Mouse (Mus musculus): Measurements from ENCODE around the gene Pde10a. TPM values are rescaled to one million over a fixed set of nuclear protein-coding genes. Genes with fewer than 3 reads are reported as not detected.

Gene Pde10a
- total and polyA plus RNA-seq, 2 experiments from 2014 or later = 8.2 to 38.5 TPM

- 50% methylated on average over 8 of the region's 8 CpGs for WGBS
- no peak overlapping the region for H3K4me3 ChIP-seq (ENCODE audit: low read length)
- TF ChIP-seq CTCF (IDR thresholded peaks at IDR 0.05; ENCODE audit: low read depth) = no peak
- no peaks in the 10 kb centered on the region for H3K9me3 ChIP-seq (ENCODE audit: low read length)
- ATAC-seq (no peak), DNase-seq (ENCODE audit: low spot score) (no peak)
- no peaks in the 10 kb centered on the region for H3K4me1 ChIP-seq (ENCODE audit: insufficient read depth, low read length)
- no peak overlapping the region for H3K4me2 ChIP-seq (ENCODE audit: low read depth, low read length)
- peaks cover 4% of the 10 kb centered on the region; the same call in 1 of the 2 replicates for H3K36me3 ChIP-seq (ENCODE audit: insufficient read depth, low read length)
- no peak overlapping the region for H3K27ac ChIP-seq
- no peak overlapping the region for H3K9ac ChIP-seq (replicated peaks; ENCODE audit: low read length)
- H3K27me3 ChIP-seq (ENCODE audit: insufficient read depth, low read length) = no peaks in the 10 kb centered on the region
These were observed 404.5 kb downstream of the Pde10a start for GRCm38 (mm10) chr17:8929636-8930035.

DNA sequence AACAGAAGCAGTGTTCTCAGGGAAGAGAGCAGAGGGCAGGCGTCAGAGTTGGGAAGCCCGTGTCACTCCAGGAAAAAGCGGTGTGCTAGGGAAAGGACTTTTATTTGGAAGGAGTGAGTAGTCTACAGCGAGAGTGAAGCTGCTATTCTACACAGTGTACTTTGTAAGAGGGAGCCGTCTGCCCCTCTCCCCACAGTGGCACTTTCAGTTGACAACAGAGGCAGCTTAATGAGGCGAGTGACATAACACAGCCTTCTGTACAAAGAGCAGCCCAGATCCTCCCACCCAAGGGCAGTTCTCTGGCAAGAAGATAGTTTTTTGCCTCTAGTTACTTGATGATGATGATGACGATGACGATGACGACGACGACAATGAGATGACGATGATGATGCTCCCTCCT is 410.4 kb downstream of the Pde10a start:
- no peaks in the 10 kb centered on the region for H3K9me3 ChIP-seq (ENCODE audit: low read length)

DNA sequence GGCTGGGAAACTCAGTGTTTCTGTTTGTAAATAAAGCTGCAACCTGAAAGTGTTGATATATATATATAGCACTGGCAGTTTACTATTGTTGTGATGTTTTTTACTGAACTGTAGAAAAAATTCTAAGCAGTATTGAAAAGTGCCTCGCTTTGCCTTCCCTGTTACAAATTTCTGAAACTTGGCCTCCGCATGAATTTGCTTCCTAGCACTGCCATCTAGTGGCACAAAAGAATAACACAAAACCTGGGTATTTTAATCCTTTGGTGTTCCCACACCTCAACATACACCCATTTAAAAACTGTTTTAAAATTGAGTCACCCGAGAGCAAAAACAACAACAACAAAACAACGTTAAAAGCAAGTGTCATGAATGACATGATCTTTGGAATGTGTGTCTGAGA is 411.4 kb downstream of the Pde10a start:
- Histone ChIP-seq H3K4me3 (ENCODE audit: low read length) (no peak overlapping the region), H3K36me3 (ENCODE audit: insufficient read depth, low read length) (no peaks in the 10 kb centered on the region), H3K27ac (no peak overlapping the region), H3K4me2 (ENCODE audit: low read depth, low read length) (no peak overlapping the region), H3K4me1 (ENCODE audit: insufficient read depth, low read length) (no peaks in the 10 kb centered on the region), H3K9me3 (ENCODE audit: low read length) (no peaks in the 10 kb centered on the region), H3K9ac (replicated peaks; ENCODE audit: low read length) (no peak overlapping the region), H3K27me3 (ENCODE audit: insufficient read depth, low read length) (no peaks in the 10 kb centered on the region)
- peak; percentile 79 for TF ChIP-seq CTCF (IDR thresholded peaks at IDR 0.05; ENCODE audit: low read depth)
- peak; percentile 86 for DNase-seq (ENCODE audit: low spot score)
- no peak for ATAC-seq
- WGBS = 4% methylated on average over 4 of the region's 4 CpGs

More for the DNA sequence above, 410.4 kb downstream of the Pde10a start:
- ATAC-seq (peak; percentile 74), DNase-seq (ENCODE audit: low spot score) (peak; percentile 53)
- Histone ChIP-seq H3K9ac (replicated peaks; ENCODE audit: low read length) (no peak overlapping the region), H3K4me2 (ENCODE audit: low read depth, low read length) (0 out of 2 replicates have a peak overlapping the region, but pooled peaks have one; percentile 5), H3K27ac (no peak overlapping the region), H3K27me3 (ENCODE audit: insufficient read depth, low read length) (no peaks in the 10 kb centered on the region), H3K4me3 (ENCODE audit: low read length) (no peak overlapping the region), H3K36me3 (ENCODE audit: insufficient read depth, low read length) (0 out of 2 replicates have a peak, but pooled peaks cover 1% of the 10 kb centered on the region), H3K4me1 (ENCODE audit: insufficient read depth, low read length) (no peaks in the 10 kb centered on the region)
- WGBS = 32% methylated on average over 12 of the region's 12 CpGs
- no peak for TF ChIP-seq CTCF (IDR thresholded peaks at IDR 0.05; ENCODE audit: low read depth)

GRCm38 (mm10) chr17:8951588-8951987 is 426.4 kb downstream of the Pde10a start:
- no peak overlapping the region for H3K27ac ChIP-seq
- DNase-seq (ENCODE audit: low spot score) (no peak), ATAC-seq (no peak)
- no peak overlapping the region for H3K4me3 ChIP-seq (ENCODE audit: low read length)
- TF ChIP-seq CTCF (IDR thresholded peaks at IDR 0.05; ENCODE audit: low read depth) = no peak
- H3K4me2 ChIP-seq (ENCODE audit: low read depth, low read length) = no peak overlapping the region
- no peaks in the 10 kb centered on the region for H3K4me1 ChIP-seq (ENCODE audit: insufficient read depth, low read length)
- no peak overlapping the region for H3K9ac ChIP-seq (replicated peaks; ENCODE audit: low read length)
- no peaks in the 10 kb centered on the region for H3K9me3 ChIP-seq (ENCODE audit: low read length)
- H3K36me3 ChIP-seq (ENCODE audit: insufficient read depth, low read length) = peaks cover 27% of the 10 kb centered on the region
- no peaks in the 10 kb centered on the region for H3K27me3 ChIP-seq (ENCODE audit: insufficient read depth, low read length)
- 68% methylated on average over 5 of the region's 5 CpGs for WGBS

DNA sequence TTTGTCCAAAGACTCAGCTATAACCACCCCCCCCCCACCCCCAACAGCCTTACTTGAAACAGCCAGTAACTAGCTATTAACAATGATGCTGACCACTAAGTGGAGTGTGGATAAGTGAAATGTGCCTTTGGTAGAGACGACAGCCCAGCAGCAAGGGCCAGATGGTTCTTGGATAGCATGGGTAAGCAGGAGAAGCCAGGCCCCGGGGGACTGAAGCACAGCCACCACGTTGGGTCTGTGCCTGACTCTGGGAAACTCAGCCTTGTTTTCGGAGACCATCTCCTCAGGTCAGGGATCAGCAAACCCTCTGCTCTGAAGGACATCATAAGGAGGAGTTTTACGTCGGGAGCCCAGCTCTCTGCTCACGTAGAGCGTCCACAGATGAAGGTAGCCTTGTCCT is 427.8 kb downstream of the Pde10a start:
- Histone ChIP-seq H3K9me3 (ENCODE audit: low read length) (no peaks in the 10 kb centered on the region), H3K36me3 (ENCODE audit: insufficient read depth, low read length) (peaks cover 27% of the 10 kb centered on the region), H3K4me2 (ENCODE audit: low read depth, low read length) (no peak overlapping the region), H3K4me3 (ENCODE audit: low read length) (no peak overlapping the region), H3K9ac (replicated peaks; ENCODE audit: low read length) (no peak overlapping the region), H3K27me3 (ENCODE audit: insufficient read depth, low read length) (no peaks in the 10 kb centered on the region), H3K27ac (no peak overlapping the region), H3K4me1 (ENCODE audit: insufficient read depth, low read length) (no peaks in the 10 kb centered on the region)
- WGBS = 78% methylated on average over 8 of the region's 8 CpGs
- TF ChIP-seq CTCF (IDR thresholded peaks at IDR 0.05; ENCODE audit: low read depth) = no peak
- DNase-seq (ENCODE audit: low spot score) (no peak), ATAC-seq (no peak)

DNA sequence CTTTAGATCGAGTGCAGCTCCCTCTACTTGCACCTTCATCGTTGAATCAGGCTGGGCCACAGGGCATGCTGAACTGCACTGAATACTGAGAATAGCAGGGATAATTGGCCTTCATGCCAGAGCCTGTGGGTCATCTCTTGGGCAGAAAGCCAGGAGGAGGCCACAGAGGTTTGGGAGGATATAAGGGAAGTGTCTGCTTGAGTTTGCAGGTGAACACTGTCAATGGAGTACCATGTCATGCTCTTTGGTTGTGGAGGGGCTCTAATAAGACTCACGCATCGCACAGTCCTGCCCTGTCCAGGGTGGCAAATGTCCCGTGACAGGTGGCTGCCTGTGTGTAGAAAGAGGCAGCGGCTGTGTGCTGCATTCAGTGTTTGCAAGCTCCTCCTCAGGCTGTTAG is 433.0 kb downstream of the Pde10a start:
- DNase-seq (ENCODE audit: low spot score) (no peak), ATAC-seq (0 out of 2 replicates have a peak, but pooled peaks have one; percentile 35)
- H3K4me3 ChIP-seq (ENCODE audit: low read length) = no peak overlapping the region
- H3K27me3 ChIP-seq (ENCODE audit: insufficient read depth, low read length) = no peaks in the 10 kb centered on the region
- no peaks in the 10 kb centered on the region; the same call in 1 of the 2 replicates for H3K4me1 ChIP-seq (ENCODE audit: insufficient read depth, low read length)
- no peak for TF ChIP-seq CTCF (IDR thresholded peaks at IDR 0.05; ENCODE audit: low read depth)
- H3K36me3 ChIP-seq (ENCODE audit: insufficient read depth, low read length) = peaks cover 11% of the 10 kb centered on the region; the same call in 1 of the 2 replicates
- H3K9ac ChIP-seq (replicated peaks; ENCODE audit: low read length) = no peak overlapping the region
- WGBS = 68% methylated on average over 6 of the region's 6 CpGs
- H3K9me3 ChIP-seq (ENCODE audit: low read length) = no peaks in the 10 kb centered on the region
- H3K4me2 ChIP-seq (ENCODE audit: low read depth, low read length) = no peak overlapping the region
- no peak overlapping the region for H3K27ac ChIP-seq

GRCm38 (mm10) chr17:8960386-8960785 is 435.2 kb downstream of the Pde10a start:
- WGBS = 63% methylated on average over 4 of the region's 4 CpGs
- Histone ChIP-seq H3K9ac (replicated peaks; ENCODE audit: low read length) (no peak overlapping the region), H3K9me3 (ENCODE audit: low read length) (no peaks in the 10 kb centered on the region), H3K4me3 (ENCODE audit: low read length) (no peak overlapping the region), H3K27ac (no peak overlapping the region), H3K4me2 (ENCODE audit: low read depth, low read length) (no peak overlapping the region), H3K36me3 (ENCODE audit: insufficient read depth, low read length) (peaks cover 2% of the 10 kb centered on the region; the same call in 1 of the 2 replicates), H3K4me1 (ENCODE audit: insufficient read depth, low read length) (no peaks in the 10 kb centered on the region; the same call in 1 of the 2 replicates), H3K27me3 (ENCODE audit: insufficient read depth, low read length) (no peaks in the 10 kb centered on the region)
- no peak for DNase-seq (ENCODE audit: low spot score)
- no peak for TF ChIP-seq CTCF (IDR thresholded peaks at IDR 0.05; ENCODE audit: low read depth)
- ATAC-seq = no peak

Measured in hindbrain, postnatal 0 days (tissue).